Comparison of ENCODE assay signal across 8 mouse cellular contexts in genomic region chr8:64618618-64619017, GRCm38 (mm10).
DNase-seq lines count a peak whose midpoint lies in the region; ATAC-seq and TF ChIP-seq lines count a peak whose summit lies in the region.

No protein-coding gene starts in this region.

- WGBS in midbrain, embryonic 11.5 days = 55% methylated on average over 11 of the region's 11 CpGs
- WGBS in stomach, postnatal 0 days = 57% methylated on average over 11 of the region's 11 CpGs

- no peak for ATAC-seq in Patski
- peak; percentile 95 for ATAC-seq in granulocyte monocyte progenitor cell, adult 5-6 weeks (replicated peaks; ENCODE audit: poor library complexity, severe bottlenecking)
- peak; percentile 77 for ATAC-seq in midbrain, embryonic 11.5 days (ENCODE audit: low FRiP score)
- ATAC-seq in stomach, postnatal 0 days (ENCODE audit: low FRiP score, low TSS enrichment) = no peak

- H3K27me3 ChIP-seq in Patski = no peaks in the 10 kb centered on the region
- H3K27me3 ChIP-seq in midbrain, embryonic 11.5 days (ENCODE audit: control insufficient read depth, insufficient read depth, low read length) = no peaks in the 10 kb centered on the region
- no peaks in the 10 kb centered on the region for H3K27me3 ChIP-seq in stomach, postnatal 0 days (ENCODE audit: control insufficient read depth, insufficient read depth, low read length)

- no peaks in the 10 kb centered on the region for H3K4me1 ChIP-seq in midbrain, embryonic 11.5 days (ENCODE audit: control insufficient read depth, insufficient read depth, low read length)
- H3K4me1 ChIP-seq in stomach, postnatal 0 days (replicated peaks; ENCODE audit: control insufficient read depth, insufficient read depth) = no peaks in the 10 kb centered on the region

- in situ Hi-C loops in Patski (cut with MboI; ENCODE audit: low pct_unique_long_range_greater_than_20kb) = loop anchor here (5.0 kb wide), 4 partner anchors 74 to 324 kb away; partner anchors contain the start of genes Cpe and Msmo1

- POLR2A ChIA-PET in Patski (lab: Charles Lee) = interaction anchor here (0.8 to 0.9 kb wide), 2 partner anchors 57 to 74 kb away, joined by 3 read pairs; partner anchors contain the start of gene Cpe

- TF ChIP-seq EP300 in stomach, postnatal 0 days (optimal IDR thresholded peaks at IDR 0.05) = no peak

- CTCF ChIA-PET in Patski (lab: Charles Lee) = interaction anchor here (0.6 to 1.9 kb wide), 6 partner anchors 21 to 230 kb away, joined by 3 to 7 read pairs (median 3); partner anchors contain the start of gene Cpe

- H3K4me2 ChIP-seq in midbrain, embryonic 11.5 days = no peak overlapping the region
- no peak overlapping the region for H3K4me2 ChIP-seq in stomach, postnatal 0 days (replicated peaks; ENCODE audit: low read depth)

- DNase-seq in layer of hippocampus, postnatal 10 days (ENCODE audit: low spot score in 2 of 2) = peak; percentile 64 to 68
- no peak for DNase-seq in layer of hippocampus, adult 9-10 months (ENCODE audit: low spot score)
- DNase-seq in Patski (ENCODE audit: low read depth, low spot score) = no peak
- peak; percentile 74 to 76 for DNase-seq in cerebellum, postnatal 10 days
- DNase-seq in kidney, postnatal 36 days = peak; percentile 46 to 72
- DNase-seq in midbrain, embryonic 11.5 days (ENCODE audit: low spot score, missing footprints) = no peak
- DNase-seq in stomach, postnatal 0 days (ENCODE audit: low spot score) = peak; percentile 52

- H3K9ac ChIP-seq in midbrain, embryonic 11.5 days (ENCODE audit: low read length) = no peak overlapping the region
- H3K9ac ChIP-seq in stomach, postnatal 0 days (ENCODE audit: low read length) = no peak overlapping the region

- H3K36me3 ChIP-seq in midbrain, embryonic 11.5 days (ENCODE audit: control insufficient read depth, insufficient read depth, low read length) = peaks cover 7% of the 10 kb centered on the region
- no peaks in the 10 kb centered on the region for H3K36me3 ChIP-seq in stomach, postnatal 0 days (ENCODE audit: control insufficient read depth, insufficient read depth, low read length)

- no peak overlapping the region for H3K4me3 ChIP-seq in midbrain, embryonic 11.5 days (ENCODE audit: low read depth, low read length)
- no peak overlapping the region for H3K4me3 ChIP-seq in stomach, postnatal 0 days (ENCODE audit: low read depth, low read length)

- peak; percentile 87 for TF ChIP-seq CTCF in Patski (IDR thresholded peaks at IDR 0.05)
- TF ChIP-seq CTCF in stomach, postnatal 0 days (IDR thresholded peaks at IDR 0.05; ENCODE audit: low read depth) = peak; percentile 87

- no peak overlapping the region for H3K27ac ChIP-seq in midbrain, embryonic 11.5 days (ENCODE audit: low read depth, low read length)
- no peak overlapping the region for H3K27ac ChIP-seq in stomach, postnatal 0 days (replicated peaks)

- no peaks in the 10 kb centered on the region; the same call in 1 of the 2 replicates for H3K9me3 ChIP-seq in midbrain, embryonic 11.5 days (ENCODE audit: control insufficient read depth, low read length)
- no peaks in the 10 kb centered on the region for H3K9me3 ChIP-seq in stomach, postnatal 0 days (ENCODE audit: control insufficient read depth, low read length)

Comparison
In these comparisons a context has a peak if more than half of its experiments do, and no peak if none do; other contexts are left out.
1. DNase-seq: peak in layer of hippocampus, postnatal 10 days (2 of 2), cerebellum, postnatal 10 days (2 of 2), kidney, postnatal 36 days (2 of 2) and stomach, postnatal 0 days (single experiment); none in layer of hippocampus, adult 9-10 months (single experiment), Patski (single experiment) and midbrain, embryonic 11.5 days (single experiment).
2. ATAC-seq: peak in granulocyte monocyte progenitor cell, adult 5-6 weeks (single experiment) and midbrain, embryonic 11.5 days (single experiment); none in Patski (single experiment) and stomach, postnatal 0 days (single experiment).